Mouse (Mus musculus) hindbrain, embryonic 15.5 days (tissue): ENCODE measurements around the gene Atf6. TPM values are rescaled to one million over a fixed set of nuclear protein-coding genes. Genes with fewer than 3 reads are reported as not detected.

ENCODE experiments used
- ATAC-seq: fragments of 200-750 bp; cut with Nextera tagmentation; 2 replicates; pipeline ENCODE4 v1.8.0; 2017; ENCODE audit warnings: low read depth, moderate number of reproducible peaks, moderate TSS enrichment; ENCODE audit not compliant: low FRiP score
- H3K27ac ChIP-seq: fragments of 300-500 bp; sonication (generic); replicated peaks from 2 replicates; pipeline ENCODE4 v1.5.1; 2015; ENCODE audit warnings: mild to moderate bottlenecking, inconsistent platforms
- H3K27me3 ChIP-seq: fragments of 300-500 bp; sonication (generic); 2 replicates; pipeline ENCODE4 v1.6.1; 2015; ENCODE audit warnings: control low read depth, inconsistent platforms
- H3K36me3 ChIP-seq: fragments of 300-500 bp; sonication (generic); 2 replicates; pipeline ENCODE4 v1.6.1; 2015; ENCODE audit warnings: control low read depth, inconsistent platforms
- H3K4me1 ChIP-seq: fragments of 300-500 bp; sonication (generic); replicated peaks from 2 replicates; pipeline ENCODE4 v1.6.1; 2015; ENCODE audit warnings: control low read depth, inconsistent platforms
- H3K4me2 ChIP-seq: fragments of 300-500 bp; sonication (generic); 2 replicates; pipeline ENCODE4 v1.6.1; 2015; ENCODE audit warnings: moderate library complexity, mild to moderate bottlenecking, inconsistent platforms
- H3K4me3 ChIP-seq: fragments of 300-500 bp; sonication (generic); 2 replicates; pipeline ENCODE4 v1.5.1; 2015; ENCODE audit warnings: mild to moderate bottlenecking, inconsistent platforms
- H3K9ac ChIP-seq: fragments of 300-500 bp; sonication (generic); 2 replicates; pipeline ENCODE4 v1.6.1; 2015; ENCODE audit warnings: inconsistent platforms
- H3K9me3 ChIP-seq: fragments of 300-500 bp; sonication (generic); 2 replicates; pipeline ENCODE4 v1.6.1; 2016; ENCODE audit warnings: control low read depth, inconsistent platforms
- WGBS: fragments of 180-500 bp; shearing (Covaris S2); methylation state at CpG from one replicate; pipeline ENCODE4 v1.1.7; 2015; 5-methylcytosine and 5-hydroxymethylcytosine counted together
- polyA plus RNA-seq: library from polyadenylated mRNA; unstranded; fragments of >200 nt; fragmentation: Nextera tagmentation; extraction: Ambion mirVana; gene quantifications from 2 replicates; pipeline ENCODE4 v1.2.1, GENCODE M21; 2015

The Atf6 gene
- polyA plus RNA-seq, 1 experiment from 2014 or later, result 7.6 TPM

GRCm38 (mm10) chr1:170709034-170709433 is 158.5 kb downstream of the Atf6 start:
- no peak overlapping the region for H3K4me3 ChIP-seq
- 93% methylated on average over 3 of the region's 3 CpGs for WGBS
- no peak overlapping the region for H3K9ac ChIP-seq
- no peaks in the 10 kb centered on the region for H3K27me3 ChIP-seq
- no peak for ATAC-seq
- H3K4me2 ChIP-seq, result no peak overlapping the region
- H3K36me3 ChIP-seq, result no peaks in the 10 kb centered on the region
- no peak overlapping the region for H3K27ac ChIP-seq
- no peaks in the 10 kb centered on the region for H3K9me3 ChIP-seq
- no peaks in the 10 kb centered on the region for H3K4me1 ChIP-seq

DNA sequence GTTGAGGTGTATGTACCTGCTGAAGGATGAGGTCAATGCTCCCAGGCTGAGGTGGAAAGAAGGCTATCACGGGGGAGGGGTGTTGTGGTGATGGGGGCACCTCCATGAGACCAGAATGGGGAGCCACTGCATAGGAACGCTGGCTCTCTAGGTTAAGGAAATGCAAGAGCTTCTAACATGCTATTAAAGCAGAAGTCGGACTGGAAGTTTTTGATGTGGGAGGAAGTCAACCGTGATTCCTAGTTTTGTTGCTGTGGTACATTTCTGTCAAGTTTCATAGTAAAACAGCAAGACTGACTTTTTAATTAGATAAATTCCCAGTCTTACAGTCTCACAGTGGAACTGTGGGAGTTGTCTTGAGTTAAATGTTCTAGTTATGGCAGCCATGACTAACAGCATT is 161.5 kb downstream of the Atf6 start:
- Histone ChIP-seq H3K4me1 (no peaks in the 10 kb centered on the region), H3K9me3 (no peaks in the 10 kb centered on the region), H3K36me3 (no peaks in the 10 kb centered on the region), H3K27me3 (no peaks in the 10 kb centered on the region), H3K4me3 (no peak overlapping the region), H3K9ac (no peak overlapping the region), H3K27ac (no peak overlapping the region), H3K4me2 (no peak overlapping the region)
- no peak for ATAC-seq
- WGBS, result 89% methylated on average over 4 of the region's 4 CpGs

DNA sequence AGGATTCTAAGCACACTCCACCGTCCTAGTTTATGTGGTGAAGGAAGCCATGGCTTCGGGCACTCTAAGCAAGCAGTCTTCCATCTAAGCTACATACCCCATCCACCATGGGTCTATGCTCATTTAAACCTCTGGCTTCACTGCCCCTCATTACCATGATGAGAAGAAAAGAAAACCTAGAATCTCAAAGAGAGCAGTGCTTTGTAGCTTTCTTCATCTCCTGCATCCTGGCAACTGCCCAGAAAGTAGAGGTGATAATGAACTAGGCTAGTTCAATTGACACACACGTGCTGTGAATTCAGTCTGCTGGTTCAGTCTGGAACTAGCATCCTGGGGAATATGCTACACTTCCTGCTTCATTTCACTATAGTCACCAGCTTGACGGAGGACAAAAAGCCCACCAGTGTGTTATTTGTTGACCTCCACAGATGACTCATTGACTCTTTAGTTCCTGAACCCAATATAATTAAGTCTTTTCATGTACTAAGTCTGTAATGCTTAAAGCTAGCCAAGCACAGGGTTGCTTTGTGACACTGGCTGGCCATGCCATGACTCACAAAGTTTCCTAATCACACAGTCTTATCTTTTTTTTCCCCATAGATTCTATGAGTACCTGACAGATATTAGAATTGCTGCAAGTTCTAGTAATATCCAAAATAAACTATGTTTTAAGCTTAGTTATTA is 162.5 kb downstream of the Atf6 start:
- Histone ChIP-seq H3K9ac (no peak overlapping the region), H3K9me3 (no peaks in the 10 kb centered on the region), H3K4me1 (no peaks in the 10 kb centered on the region), H3K4me2 (no peak overlapping the region), H3K36me3 (no peaks in the 10 kb centered on the region), H3K27me3 (no peaks in the 10 kb centered on the region), H3K27ac (no peak overlapping the region), H3K4me3 (no peak overlapping the region)
- WGBS, result 70% methylated on average over 4 of the region's 4 CpGs
- no peak for ATAC-seq

DNA sequence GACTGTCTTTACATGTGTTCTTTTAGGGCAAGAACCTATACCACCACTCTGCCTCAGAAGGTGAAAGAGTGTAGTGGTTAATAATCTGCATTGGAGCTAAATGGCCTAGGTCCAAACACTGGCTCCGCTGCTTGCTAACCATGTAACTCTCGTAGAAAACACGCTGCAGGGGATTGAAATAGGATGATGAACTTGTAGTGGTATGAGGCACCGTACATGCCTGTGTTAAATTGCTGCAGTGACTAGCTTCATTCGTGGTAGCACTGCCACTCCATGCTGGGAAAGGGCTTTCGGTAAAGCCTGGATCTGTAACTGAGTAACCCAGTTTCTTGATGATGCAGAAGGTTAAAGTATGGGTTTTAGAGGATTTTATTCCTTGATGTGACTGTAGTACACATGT is 163.5 kb downstream of the Atf6 start:
- Histone ChIP-seq H3K36me3 (no peaks in the 10 kb centered on the region), H3K4me2 (no peak overlapping the region), H3K9ac (no peak overlapping the region), H3K4me1 (no peaks in the 10 kb centered on the region), H3K27me3 (no peaks in the 10 kb centered on the region), H3K27ac (no peak overlapping the region), H3K9me3 (no peaks in the 10 kb centered on the region), H3K4me3 (no peak overlapping the region)
- WGBS, result 95% methylated on average over 6 of the region's 6 CpGs
- ATAC-seq, result no peak

DNA sequence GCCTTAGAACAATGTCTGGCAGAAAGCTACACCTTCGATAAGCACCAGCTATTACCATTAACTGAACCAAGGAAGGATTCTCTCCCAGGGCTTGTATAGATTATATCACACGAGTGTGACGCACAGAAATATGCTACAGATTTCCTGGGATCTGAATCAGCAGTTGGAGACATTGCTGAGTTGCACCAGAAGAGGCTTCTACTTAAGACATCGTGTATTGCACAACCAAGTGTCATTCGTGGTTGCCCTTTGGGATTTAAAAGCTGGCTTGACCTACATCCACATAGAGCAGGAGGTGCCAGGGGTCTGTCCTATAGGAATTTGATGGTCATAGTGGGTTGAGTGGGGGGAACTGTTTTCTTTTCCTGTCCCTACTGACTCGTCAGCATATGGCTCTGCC is 164.6 kb downstream of the Atf6 start:
- ATAC-seq, result no peak

GRCm38 (mm10) chr1:170702263-170702662 is 165.3 kb downstream of the Atf6 start:
- WGBS, result 71% methylated on average over 2 of the region's 2 CpGs
- no peak for ATAC-seq
- H3K27me3 ChIP-seq, result no peaks in the 10 kb centered on the region
- no peak overlapping the region for H3K9ac ChIP-seq
- H3K9me3 ChIP-seq, result no peaks in the 10 kb centered on the region
- H3K4me3 ChIP-seq, result no peak overlapping the region
- H3K27ac ChIP-seq, result no peak overlapping the region
- no peak overlapping the region for H3K4me2 ChIP-seq
- H3K4me1 ChIP-seq, result no peaks in the 10 kb centered on the region
- H3K36me3 ChIP-seq, result no peaks in the 10 kb centered on the region

More for the DNA sequence above, 164.6 kb downstream of the Atf6 start:
- 86% methylated on average over 6 of the region's 6 CpGs for WGBS
- H3K4me2 ChIP-seq, result no peak overlapping the region
- H3K27me3 ChIP-seq, result no peaks in the 10 kb centered on the region
- H3K9me3 ChIP-seq, result no peaks in the 10 kb centered on the region
- H3K9ac ChIP-seq, result no peak overlapping the region
- H3K27ac ChIP-seq, result no peak overlapping the region
- H3K36me3 ChIP-seq, result no peaks in the 10 kb centered on the region
- no peak overlapping the region for H3K4me3 ChIP-seq
- no peaks in the 10 kb centered on the region for H3K4me1 ChIP-seq

DNA sequence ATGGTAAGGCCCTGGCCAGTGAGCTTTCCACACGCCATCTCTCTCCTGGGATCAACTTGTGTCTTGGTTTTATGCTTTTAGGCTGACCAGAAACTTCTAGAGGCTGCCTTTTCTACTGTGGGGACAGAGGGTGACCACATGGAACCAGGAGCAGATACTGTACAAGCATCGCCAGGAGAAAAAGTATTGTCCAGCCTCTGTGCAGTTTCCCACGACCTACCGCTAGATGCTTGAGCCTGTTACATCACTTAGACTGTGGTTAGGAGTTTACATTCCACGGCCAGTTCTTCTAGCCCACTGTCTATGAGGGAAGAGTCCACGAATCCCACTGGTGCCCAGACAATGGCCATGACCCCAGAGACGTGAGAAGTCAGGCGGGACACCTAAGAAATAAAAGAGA is 166.0 kb downstream of the Atf6 start:
- H3K4me2 ChIP-seq, result no peak overlapping the region
- H3K9ac ChIP-seq, result no peak overlapping the region
- ATAC-seq, result no peak
- WGBS, result 85% methylated on average over 8 of the region's 8 CpGs
- H3K4me3 ChIP-seq, result no peak overlapping the region
- H3K27me3 ChIP-seq, result no peaks in the 10 kb centered on the region
- no peaks in the 10 kb centered on the region for H3K36me3 ChIP-seq
- H3K27ac ChIP-seq, result no peak overlapping the region
- no peaks in the 10 kb centered on the region for H3K4me1 ChIP-seq
- no peaks in the 10 kb centered on the region for H3K9me3 ChIP-seq

- no peak for ATAC-seq
Observed at GRCm38 (mm10) chr1:170701178-170701577, 166.4 kb downstream of the Atf6 start.

GRCm38 (mm10) chr1:170700496-170701027 is 167.0 kb downstream of the Atf6 start:
- H3K9ac ChIP-seq, result no peak overlapping the region
- 90% methylated on average over 3 of the region's 3 CpGs for WGBS
- no peak for ATAC-seq

More at GRCm38 (mm10) chr1:170701178-170701577, 166.4 kb downstream of the Atf6 start:
- WGBS, result 49% methylated on average over 3 of the region's 3 CpGs
- H3K36me3 ChIP-seq, result no peaks in the 10 kb centered on the region
- no peaks in the 10 kb centered on the region for H3K27me3 ChIP-seq
- H3K9ac ChIP-seq, result no peak overlapping the region
- no peak overlapping the region for H3K4me2 ChIP-seq
- H3K4me1 ChIP-seq, result no peaks in the 10 kb centered on the region
- no peaks in the 10 kb centered on the region for H3K9me3 ChIP-seq
- H3K27ac ChIP-seq, result no peak overlapping the region
- H3K4me3 ChIP-seq, result no peak overlapping the region

GRCm38 (mm10) chr1:170699553-170699952 is 168.0 kb downstream of the Atf6 start:
- H3K27ac ChIP-seq, result no peak overlapping the region
- no peaks in the 10 kb centered on the region for H3K4me1 ChIP-seq
- H3K4me3 ChIP-seq, result no peak overlapping the region
- 95% methylated on average over 9 of the region's 9 CpGs for WGBS
- no peaks in the 10 kb centered on the region for H3K36me3 ChIP-seq
- H3K9me3 ChIP-seq, result no peaks in the 10 kb centered on the region
- ATAC-seq, result no peak
- H3K4me2 ChIP-seq, result no peak overlapping the region
- H3K27me3 ChIP-seq, result no peaks in the 10 kb centered on the region
- no peak overlapping the region for H3K9ac ChIP-seq

More at GRCm38 (mm10) chr1:170700496-170701027, 167.0 kb downstream of the Atf6 start:
- no peak overlapping the region for H3K27ac ChIP-seq
- no peaks in the 10 kb centered on the region for H3K36me3 ChIP-seq
- H3K4me2 ChIP-seq, result no peak overlapping the region
- H3K27me3 ChIP-seq, result no peaks in the 10 kb centered on the region
- no peaks in the 10 kb centered on the region for H3K4me1 ChIP-seq
- no peaks in the 10 kb centered on the region for H3K9me3 ChIP-seq
- H3K4me3 ChIP-seq, result no peak overlapping the region

GRCm38 (mm10) chr1:170698771-170699170 is 168.8 kb downstream of the Atf6 start:
- Histone ChIP-seq H3K27ac (no peak overlapping the region), H3K9ac (no peak overlapping the region), H3K9me3 (no peaks in the 10 kb centered on the region), H3K4me2 (no peak overlapping the region), H3K36me3 (no peaks in the 10 kb centered on the region), H3K27me3 (no peaks in the 10 kb centered on the region), H3K4me3 (no peak overlapping the region), H3K4me1 (no peaks in the 10 kb centered on the region)
- WGBS, result 79% methylated on average over 3 of the region's 3 CpGs
- no peak for ATAC-seq

- Histone ChIP-seq H3K27ac (no peak overlapping the region), H3K9ac (no peak overlapping the region), H3K4me3 (no peak overlapping the region), H3K4me1 (no peaks in the 10 kb centered on the region), H3K27me3 (no peaks in the 10 kb centered on the region), H3K9me3 (no peaks in the 10 kb centered on the region), H3K4me2 (no peak overlapping the region), H3K36me3 (no peaks in the 10 kb centered on the region)
- ATAC-seq, result no peak
- WGBS, result 56% methylated on average over 7 of the region's 7 CpGs
Observed at GRCm38 (mm10) chr1:170697771-170698356, 169.7 kb downstream of the Atf6 start.
